Mouse (Mus musculus): ENCODE results near the gene Gemin6. TPM values are rescaled to one million over a fixed set of nuclear protein-coding genes. Genes with fewer than 3 reads are reported as not detected.

Gene Gemin6
- polyA plus RNA-seq, 1 experiment from 2014 or later = 17.5 TPM

Other genes with a start within 250 kb of the Gemin6 start
- 13.4 and 14.9 TPM in 2 replicates for gene Hnrnpll, start 162.1 kb upstream of the Gemin6 start, polyA plus RNA-seq (2015; fragmentation: Nextera tagmentation; extraction: Ambion mirVana)
- 47.0 and 47.8 TPM in 2 replicates for gene Galm, start 97.0 kb upstream of the Gemin6 start, polyA plus RNA-seq (2015; fragmentation: Nextera tagmentation; extraction: Ambion mirVana)
- gene Srsf7, start 17.1 kb upstream of the Gemin6 start, polyA plus RNA-seq (2015; fragmentation: Nextera tagmentation; extraction: Ambion mirVana) = 131 and 142 TPM in 2 replicates
- not detected in 2 replicates for gene Ttc39d, start 17.0 kb upstream of the Gemin6 start, polyA plus RNA-seq (2015; fragmentation: Nextera tagmentation; extraction: Ambion mirVana)
- 11.2 and 11.4 TPM in 2 replicates for gene Morn2, start 65.8 kb downstream of the Gemin6 start, polyA plus RNA-seq (2015; fragmentation: Nextera tagmentation; extraction: Ambion mirVana)
- 1.7 and 1.9 TPM in 2 replicates for gene Dhx57, start 66.0 kb downstream of the Gemin6 start, polyA plus RNA-seq (2015; fragmentation: Nextera tagmentation; extraction: Ambion mirVana)
- 0.83 and 1.2 TPM in 2 replicates for gene Arhgef33, start 83.0 kb downstream of the Gemin6 start, polyA plus RNA-seq (2015; fragmentation: Nextera tagmentation; extraction: Ambion mirVana)
- 0.51 and 0.92 TPM in 2 replicates for gene Gm10190, start 149.1 kb downstream of the Gemin6 start, polyA plus RNA-seq (2015; fragmentation: Nextera tagmentation; extraction: Ambion mirVana)